Mouse (Mus musculus) monocyte, adult 2 months (primary cell): ENCODE results near the gene Plcb1.
"Not testable (repeated sequence)": the region's sequence is repeated elsewhere in the genome, so short reads cannot be mapped to it uniquely, and the experiment has no call there.

Source experiments
- DNase-seq, 2 experiments: peaks; one replicate each; pipeline ENCODE4 v3.0.0; 2022; ENCODE audit warnings: low spot score in 2 of 2, low read depth in 1 of 2

Gene Plcb1

GRCm38 (mm10) chr2:135300480-135300879 is 514.6 kb downstream of the Plcb1 start:
- DNase-seq: no peak

- DNase-seq: no peak
Measured at GRCm38 (mm10) chr2:135302483-135302882, 516.6 kb downstream of the Plcb1 start.

GRCm38 (mm10) chr2:135305186-135305585 is 519.3 kb downstream of the Plcb1 start:
- DNase-seq: no peak

GRCm38 (mm10) chr2:135305736-135306471 is 520.0 kb downstream of the Plcb1 start:
- no peak for DNase-seq

GRCm38 (mm10) chr2:135306472-135306771 is 520.6 kb downstream of the Plcb1 start:
- DNase-seq: no peak

- DNase-seq: no peak
Measured at GRCm38 (mm10) chr2:135307787-135308186, 521.9 kb downstream of the Plcb1 start.

GRCm38 (mm10) chr2:135315980-135316379 is 530.1 kb downstream of the Plcb1 start:
- DNase-seq: no peak

- no peak for DNase-seq
Measured at GRCm38 (mm10) chr2:135318136-135318535, 532.3 kb downstream of the Plcb1 start.

- DNase-seq: no peak
Measured at GRCm38 (mm10) chr2:135323276-135323954, 537.5 kb downstream of the Plcb1 start.

GRCm38 (mm10) chr2:135323955-135324302 is 538.1 kb downstream of the Plcb1 start:
- no peak for DNase-seq

- no peak for DNase-seq
Measured at GRCm38 (mm10) chr2:135328756-135329155, 542.9 kb downstream of the Plcb1 start.

- no peak for DNase-seq
Measured at GRCm38 (mm10) chr2:135329782-135330545, 544.1 kb downstream of the Plcb1 start.

GRCm38 (mm10) chr2:135331868-135332267 is 546.0 kb downstream of the Plcb1 start:
- DNase-seq: no peak

GRCm38 (mm10) chr2:135356311-135356710 is 570.4 kb downstream of the Plcb1 start:
- DNase-seq: no peak

- DNase-seq: no peak
Measured at GRCm38 (mm10) chr2:135361798-135362197, 575.9 kb downstream of the Plcb1 start.

- no peak for DNase-seq
Measured at GRCm38 (mm10) chr2:135362948-135363347, 577.1 kb downstream of the Plcb1 start.

- DNase-seq: no peak
Measured at GRCm38 (mm10) chr2:135370259-135370835, 584.5 kb downstream of the Plcb1 start.

- not testable (repeated sequence) for DNase-seq
Measured at GRCm38 (mm10) chr2:135380796-135381195, 594.9 kb downstream of the Plcb1 start.

- DNase-seq: no peak
Measured at GRCm38 (mm10) chr2:135381396-135381795, 595.5 kb downstream of the Plcb1 start.

GRCm38 (mm10) chr2:135387990-135388389 is 602.1 kb downstream of the Plcb1 start:
- DNase-seq: no peak

GRCm38 (mm10) chr2:135394698-135395097 is 608.8 kb downstream of the Plcb1 start:
- DNase-seq: no peak

GRCm38 (mm10) chr2:135396375-135396774 is 610.5 kb downstream of the Plcb1 start:
- no peak for DNase-seq
